Mouse (Mus musculus): ENCODE results near the gene Srp54a. TPM values are rescaled to one million over a fixed set of nuclear protein-coding genes. Genes with fewer than 3 reads are reported as not detected.

Gene Srp54a
- polyA plus RNA-seq, 1 experiment from 2014 or later, result 158 TPM

Other genes starting within 250 kb of the Srp54a start
- 448 and 521 TPM in 2 replicates for gene Cfl2, start 217.4 kb upstream of the Srp54a start, polyA plus RNA-seq (2015; fragmentation: Nextera tagmentation; extraction: Ambion mirVana)
- not detected in 2 replicates for gene Gm20403, start 93.7 kb upstream of the Srp54a start, polyA plus RNA-seq (2015; fragmentation: Nextera tagmentation; extraction: Ambion mirVana)
- gene Baz1a, start 65.9 kb upstream of the Srp54a start, polyA plus RNA-seq (2015; fragmentation: Nextera tagmentation; extraction: Ambion mirVana), result 13.4 and 16.4 TPM in 2 replicates
- 27.2 and 29.9 TPM in 2 replicates for gene 2700097O09Rik, start 152 bp upstream of the Srp54a start, polyA plus RNA-seq (2015; fragmentation: Nextera tagmentation; extraction: Ambion mirVana)
- 21.9 and 22.1 TPM in 2 replicates for gene Fam177a, start 44.2 kb downstream of the Srp54a start, polyA plus RNA-seq (2015; fragmentation: Nextera tagmentation; extraction: Ambion mirVana)
- gene Srp54b, start 74.8 kb downstream of the Srp54a start, polyA plus RNA-seq (2015; fragmentation: Nextera tagmentation; extraction: Ambion mirVana), result 41.4 and 48.4 TPM in 2 replicates
- gene 1700047I17Rik2, start 119.3 kb downstream of the Srp54a start, polyA plus RNA-seq (2015; fragmentation: Nextera tagmentation; extraction: Ambion mirVana), result not detected in 2 replicates
- 54.7 and 60.0 TPM in 2 replicates for gene Srp54c, start 149.9 kb downstream of the Srp54a start, polyA plus RNA-seq (2015; fragmentation: Nextera tagmentation; extraction: Ambion mirVana)
- 9.0 and 12.3 TPM in 2 replicates for gene 1110008L16Rik, start 219.3 kb downstream of the Srp54a start, polyA plus RNA-seq (2015; fragmentation: Nextera tagmentation; extraction: Ambion mirVana)
- 9.3 and 9.9 TPM in 2 replicates for gene Ppp2r3c, start 222.7 kb downstream of the Srp54a start, polyA plus RNA-seq (2015; fragmentation: Nextera tagmentation; extraction: Ambion mirVana)